Mouse (Mus musculus) embryonic stem cell, embryonic (primary cell): ENCODE measurements at regions not wholly inside any gene's neighbourhood (a gene's known extent, or its start where the extent isn't known, plus 50 kb on each side); places are given as distances from the start of the nearest gene placed in this dataset.

ENCODE experiments used
- CTCF ChIA-PET, 4 experiments: fragments of 300-600 bp in 2 of 4; fragments of 350-600 bp in 2 of 4; sonication (Branson Sonifier 250); formaldehyde crosslinking; loops; one replicate each; lab custom pipeline; 2022; ENCODE audit warnings: inconsistent platforms in 2 of 4; lab: Charles Lee
- POLR2A ChIA-PET, 4 experiments: fragments of 300-600 bp in 2 of 4; fragments of 350-600 bp in 2 of 4; sonication (Branson Sonifier 250); formaldehyde crosslinking; loops; one replicate each; lab custom pipeline; 2022; ENCODE audit warnings: antibody characterized with exemption in 4 of 4, inconsistent platforms in 1 of 4; lab: Charles Lee

DNA sequence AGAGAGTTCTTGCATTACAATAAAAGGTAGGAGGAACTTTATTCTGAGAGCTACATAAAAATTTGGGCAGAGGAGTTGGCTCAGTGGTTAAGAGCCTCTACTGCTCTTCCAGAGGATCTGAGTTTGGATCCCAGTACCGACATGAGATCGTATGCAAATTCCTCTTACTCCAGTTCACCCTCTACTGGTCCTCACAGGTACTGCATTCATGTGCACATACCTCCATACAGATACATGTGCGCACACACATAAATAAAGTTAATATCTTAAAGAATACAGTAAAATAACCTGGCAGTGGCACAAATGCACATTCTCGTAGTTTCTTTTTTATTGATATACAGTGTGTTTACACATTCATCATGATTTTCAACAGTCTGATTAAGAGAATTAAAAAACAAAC, 232.4 kb downstream of the Vps13c start:
- ChIA-PET POLR2A (no interaction called here), CTCF (interaction anchor here in 1 of 4 experiments (1.3 kb wide), 1 partner anchor 58 kb away, joined by 4 read pairs; no protein-coding TSS in a partner anchor)

DNA sequence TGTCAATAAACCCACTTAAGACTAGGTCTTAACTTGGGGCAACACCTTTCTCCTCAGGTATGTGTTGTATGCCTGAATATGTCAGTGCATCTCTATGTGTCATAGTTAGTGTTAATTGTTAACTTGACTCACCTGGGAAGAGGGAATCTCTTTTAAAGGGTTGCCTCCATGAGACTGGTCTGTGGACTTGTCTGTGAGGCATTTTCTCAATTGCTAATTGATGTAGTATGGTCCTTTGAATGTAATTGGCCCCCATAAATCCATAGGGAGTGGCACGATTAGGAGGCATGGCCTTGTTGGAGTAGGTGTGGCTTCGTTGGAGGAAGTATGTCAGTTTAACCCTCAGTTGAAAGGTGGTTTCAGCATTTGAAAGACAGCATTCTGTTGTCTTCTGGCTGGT, 237.1 kb downstream of the Vps13c start:
- CTCF ChIA-PET: no interaction called here
- POLR2A ChIA-PET: no interaction called here

DNA sequence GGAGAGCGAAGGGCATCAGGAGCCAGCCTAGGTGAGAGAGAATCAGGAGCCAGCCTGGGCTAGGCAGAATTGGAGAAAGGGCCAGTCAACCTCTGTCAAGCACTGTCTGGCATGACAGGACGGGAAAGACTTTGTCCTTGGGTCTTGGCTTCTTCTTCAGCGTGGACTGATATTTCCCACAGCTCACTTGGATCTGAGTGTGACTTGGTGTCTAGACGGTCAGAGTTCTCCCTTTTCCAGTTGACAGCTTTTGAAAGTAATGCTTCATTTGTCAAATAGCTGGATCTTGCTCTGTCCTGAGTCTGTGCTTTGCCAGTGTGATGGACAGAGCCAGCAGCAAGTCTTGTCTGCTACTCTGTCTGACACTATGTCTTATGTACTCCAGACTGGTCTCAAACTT, 243.1 kb downstream of the Vps13c start:
- ChIA-PET CTCF (no interaction called here), POLR2A (no interaction called here)

DNA sequence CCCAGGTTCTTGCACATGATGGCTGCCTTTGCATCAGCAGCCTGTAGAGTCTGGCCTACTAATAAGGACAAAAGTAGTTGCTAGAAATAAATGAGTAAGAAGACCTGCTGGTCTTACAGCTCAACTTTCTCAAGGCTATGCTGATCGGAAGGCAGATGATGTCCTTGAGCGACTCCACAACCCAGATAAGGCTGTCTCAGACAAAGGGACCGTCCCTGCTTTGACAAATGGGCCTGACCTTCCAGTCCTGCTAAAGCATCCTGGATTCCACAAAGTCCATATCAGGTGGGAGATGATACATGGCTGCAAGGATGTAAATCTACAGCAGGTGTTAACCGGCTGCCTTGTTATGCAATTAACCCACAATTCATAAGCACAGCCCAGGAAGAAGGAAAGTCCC, 244.8 kb downstream of the Vps13c start:
- POLR2A ChIA-PET: no interaction called here
- CTCF ChIA-PET: no interaction called here

DNA sequence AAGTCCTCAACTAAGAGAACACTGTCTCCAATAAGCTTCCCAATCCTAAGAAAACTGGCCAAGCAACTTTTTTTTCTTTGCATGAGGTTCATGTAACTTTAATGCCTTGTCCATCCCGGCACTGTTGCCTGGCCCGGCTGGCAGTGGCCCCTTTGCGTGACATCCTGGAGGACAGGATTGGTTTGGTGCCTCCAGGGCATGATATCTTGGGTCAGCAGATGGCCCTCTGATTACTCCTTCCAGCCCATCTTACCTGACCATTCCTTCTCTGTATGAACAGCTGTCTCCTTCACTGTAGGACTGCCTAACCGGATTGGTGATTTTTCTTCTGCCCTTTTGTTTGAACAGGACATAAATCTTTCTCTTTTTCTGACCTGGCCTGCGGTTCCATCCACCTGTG, 254.4 kb downstream of the Vps13c start:
- CTCF ChIA-PET: no interaction called here

DNA sequence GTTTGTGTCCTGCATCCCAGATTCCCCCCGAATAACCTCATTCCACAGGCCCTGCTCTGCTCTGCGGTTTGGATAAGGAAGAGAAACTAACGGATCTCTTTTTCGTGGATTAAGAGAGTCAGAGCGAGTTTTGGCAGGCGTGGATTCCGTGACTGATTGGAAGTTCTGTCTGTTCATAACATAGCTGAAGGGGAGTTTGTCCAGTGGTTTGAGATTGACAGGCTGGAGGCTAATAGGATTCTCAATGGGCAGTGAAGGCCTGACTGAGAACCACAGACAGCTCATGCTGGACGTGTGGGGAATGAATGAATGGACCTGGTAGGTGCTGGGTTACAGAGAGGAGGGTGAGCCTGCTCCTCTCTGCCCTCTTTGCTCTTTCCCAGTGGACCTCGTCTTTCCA, 269.6 kb downstream of the Vps13c start:
- POLR2A ChIA-PET: interaction anchor here in 1 of 4 experiments (0.6 kb wide), 1 partner anchor 14 kb away, joined by 3 read pairs; no protein-coding TSS in a partner anchor
- CTCF ChIA-PET: no interaction called here

More for the DNA sequence above, 254.4 kb downstream of the Vps13c start:
- POLR2A ChIA-PET: no interaction called here

DNA sequence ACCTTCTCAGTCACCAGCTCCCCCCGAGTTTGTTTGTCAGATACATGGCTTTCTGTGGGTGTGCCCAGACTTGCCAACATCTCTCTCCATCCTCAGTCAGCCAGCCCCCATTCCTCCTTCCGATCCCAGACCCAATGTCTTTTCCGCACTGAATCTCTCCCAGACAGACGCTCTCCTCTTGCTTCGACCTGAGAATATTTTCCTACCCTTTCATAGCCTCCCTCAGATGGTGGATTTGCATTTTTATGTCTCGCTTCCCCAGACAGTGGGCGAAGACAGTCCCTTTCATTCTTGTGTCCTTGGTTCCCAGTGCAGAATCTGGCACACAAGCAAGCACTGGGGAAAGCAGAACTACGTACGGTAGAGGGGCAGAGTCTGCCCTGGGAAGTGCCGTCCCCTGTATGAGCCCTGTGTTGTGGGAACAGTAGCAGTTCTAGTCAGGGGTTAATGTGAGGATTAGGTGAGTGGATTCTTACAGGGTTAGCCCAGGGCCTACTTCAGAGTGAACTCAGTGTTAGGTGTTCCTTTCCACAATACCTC, 275.0 kb downstream of the Vps13c start:
- ChIA-PET POLR2A (interaction anchor here in 1 of 4 experiments (0.6 kb wide), 1 partner anchor 1107 kb away, joined by 4 read pairs; no protein-coding TSS in a partner anchor), CTCF (no interaction called here)

DNA sequence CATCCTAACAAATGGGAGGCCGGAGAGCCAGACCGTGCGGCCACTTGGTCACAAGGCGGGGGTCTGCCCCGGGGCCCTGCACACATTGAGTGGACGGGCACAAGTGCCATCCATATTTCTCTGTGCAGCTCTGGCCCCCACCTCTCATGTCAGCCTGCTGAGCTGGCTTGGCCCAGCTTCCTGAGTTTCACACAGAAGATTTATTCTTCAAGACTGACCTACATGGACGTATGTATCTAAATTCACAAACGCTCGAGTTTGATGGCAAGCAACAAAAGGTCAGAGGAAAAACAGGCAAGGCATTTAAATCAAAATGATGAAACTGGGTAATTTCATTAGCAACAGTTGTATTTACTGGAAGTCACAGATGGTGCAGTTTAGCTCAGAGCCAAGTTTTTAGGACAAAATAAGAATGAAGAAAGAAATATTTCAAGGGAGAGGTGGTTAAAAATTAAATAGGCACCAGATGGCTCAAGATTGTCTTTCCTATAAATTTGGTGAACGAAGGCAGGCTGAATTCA, 276.1 kb downstream of the Vps13c start:
- ChIA-PET POLR2A (no interaction called here), CTCF (no interaction called here)

DNA sequence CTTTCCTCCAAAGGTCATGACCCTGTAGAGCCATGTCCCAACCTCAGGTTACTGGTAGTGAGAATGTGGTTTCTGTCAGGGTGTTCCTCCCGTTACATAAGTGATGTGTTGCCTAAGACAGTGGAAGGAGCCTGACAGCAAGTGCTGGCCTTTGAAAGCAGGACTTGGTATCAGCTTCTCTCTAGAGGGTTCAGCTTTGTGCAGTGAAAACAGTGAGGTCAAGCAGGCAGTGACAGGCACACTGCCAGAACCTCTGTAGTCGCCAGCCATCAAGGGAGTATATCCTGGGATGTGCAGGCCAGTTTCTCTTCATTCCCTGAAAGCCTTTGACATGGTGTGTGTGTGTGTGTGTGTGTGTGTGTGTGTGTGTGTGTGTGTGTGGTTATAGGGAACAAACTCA, 278.1 kb downstream of the Vps13c start:
- POLR2A ChIA-PET: no interaction called here
- CTCF ChIA-PET: no interaction called here

DNA sequence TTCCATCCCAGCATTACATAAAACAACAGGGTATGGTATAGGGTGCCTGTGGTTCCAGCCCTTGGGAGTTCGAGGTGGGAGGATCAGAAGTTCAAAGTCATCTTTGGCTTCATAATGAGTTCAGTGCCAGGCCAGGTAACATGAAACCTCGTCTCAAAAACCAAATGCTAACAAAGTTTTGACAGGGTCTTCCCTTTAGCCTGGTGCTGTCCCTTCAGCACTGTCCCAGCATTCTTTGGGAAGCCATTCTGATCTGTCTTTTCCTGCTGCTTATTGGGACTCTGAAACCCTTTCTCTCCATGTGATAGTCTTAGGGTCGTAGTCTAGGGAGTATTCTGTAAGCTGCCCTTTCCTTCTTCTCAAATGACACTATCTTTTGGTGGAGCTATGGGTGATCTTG, 282.1 kb downstream of the Vps13c start:
- CTCF ChIA-PET: no interaction called here
- POLR2A ChIA-PET: no interaction called here

DNA sequence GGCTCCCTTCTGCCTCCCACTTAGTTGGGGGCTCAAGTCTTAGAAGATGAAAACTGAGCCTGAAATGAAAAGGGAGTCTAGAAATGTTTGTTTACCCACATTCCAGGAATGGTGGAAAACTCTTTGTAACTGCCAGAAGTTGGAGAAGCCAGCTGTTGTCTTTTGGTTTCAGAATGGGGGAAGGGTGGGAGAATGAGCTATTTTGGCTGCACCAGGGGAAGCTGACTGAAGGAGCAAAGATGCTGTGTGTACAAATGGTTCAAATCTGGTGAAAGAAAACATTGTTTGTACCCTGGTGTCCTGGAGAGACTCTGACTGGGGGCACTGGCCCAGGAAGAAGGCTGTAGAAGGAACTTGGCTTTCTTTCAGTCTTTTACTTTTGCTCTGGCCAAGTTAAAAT, 291.1 kb downstream of the Vps13c start:
- ChIA-PET CTCF (no interaction called here), POLR2A (no interaction called here)

DNA sequence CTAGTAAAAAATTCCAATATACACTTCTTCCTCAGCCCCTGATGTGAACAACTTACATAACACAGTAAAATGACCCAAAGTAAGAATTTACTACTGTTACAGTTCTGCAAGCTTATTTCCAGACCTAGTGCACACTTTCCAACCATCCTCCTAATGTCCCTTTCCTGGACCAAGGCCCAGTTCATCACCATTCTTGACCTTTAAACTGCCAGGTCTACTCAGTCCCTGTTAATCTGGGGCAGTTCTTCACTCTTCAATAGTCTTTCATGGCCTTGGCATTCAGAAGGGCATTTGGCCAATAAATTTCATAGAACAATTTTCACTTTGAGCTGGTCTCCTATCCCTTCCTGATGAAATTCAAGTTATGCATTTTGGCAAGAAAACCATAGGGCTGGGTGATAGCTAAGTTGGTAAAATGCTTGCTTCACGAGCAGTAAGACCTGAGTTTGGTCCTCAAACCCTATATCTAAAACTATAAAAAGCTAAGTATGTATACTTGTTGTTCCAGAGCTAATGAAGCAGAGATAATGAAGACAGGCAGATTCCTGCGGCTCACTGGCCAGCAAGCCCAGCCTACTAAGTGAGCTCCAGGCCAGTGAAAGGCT, 295.4 kb downstream of the Vps13c start:
- ChIA-PET POLR2A (no interaction called here), CTCF (no interaction called here)

DNA sequence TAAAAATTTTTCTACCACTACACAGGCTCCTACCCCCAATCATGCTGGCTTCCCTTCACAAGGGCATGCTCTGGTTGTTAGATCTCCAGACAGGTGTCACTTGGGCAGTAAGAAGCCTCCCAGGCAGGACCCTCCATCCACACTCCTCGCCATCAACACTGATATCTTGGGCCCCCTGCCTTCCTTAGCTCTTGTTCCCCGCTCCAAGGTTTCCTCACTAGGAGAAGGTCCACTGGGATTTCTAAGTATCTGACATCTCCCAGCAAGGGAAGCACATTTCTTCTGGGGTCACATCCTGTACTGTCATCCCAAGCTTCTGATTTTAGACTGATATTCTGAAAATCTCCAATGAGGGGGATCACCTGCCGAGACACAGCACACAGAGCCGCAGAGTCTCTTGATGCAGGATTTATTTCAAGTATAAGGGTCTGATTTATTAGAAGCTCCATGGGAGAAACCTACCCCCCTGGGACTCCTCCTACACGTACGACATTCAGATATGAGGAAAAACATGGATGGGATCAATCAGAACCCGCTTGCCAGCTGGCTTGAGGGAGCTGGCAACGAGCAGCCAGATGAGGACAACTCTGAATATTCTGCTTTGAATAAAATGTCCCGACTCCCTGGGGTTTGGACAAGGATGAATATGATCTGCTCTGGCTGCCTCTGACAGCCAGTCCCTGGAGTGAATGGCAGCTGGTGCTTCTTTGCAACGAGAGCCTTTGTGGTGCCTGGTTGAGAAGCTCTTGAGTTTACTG, 322.8 kb downstream of the Vps13c start:
- POLR2A ChIA-PET: no interaction called here
- CTCF ChIA-PET: interaction anchor here in 1 of 4 experiments (0.6 kb wide), 1 partner anchor 335 kb away, joined by 3 read pairs; no protein-coding TSS in a partner anchor

DNA sequence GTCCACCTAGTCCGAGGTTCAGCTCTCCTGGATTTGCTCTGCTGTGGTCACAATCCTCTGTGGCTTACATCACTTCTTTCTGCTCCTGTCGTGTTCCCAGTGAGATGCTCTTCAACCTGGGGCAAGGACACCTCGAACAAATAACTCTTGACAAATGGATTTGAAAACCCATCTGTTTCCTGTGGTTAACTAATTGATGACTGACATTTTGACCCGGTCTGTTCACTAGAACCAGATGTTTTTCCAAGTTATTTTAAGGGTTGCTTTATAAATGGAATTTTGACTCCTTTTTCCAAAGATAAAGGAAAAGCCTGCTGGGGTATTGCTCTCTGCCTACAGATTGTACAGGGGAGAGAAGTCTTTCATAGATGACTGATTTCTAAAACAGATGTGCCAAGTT, 326.4 kb downstream of the Vps13c start:
- ChIA-PET POLR2A (no interaction called here), CTCF (no interaction called here)

DNA sequence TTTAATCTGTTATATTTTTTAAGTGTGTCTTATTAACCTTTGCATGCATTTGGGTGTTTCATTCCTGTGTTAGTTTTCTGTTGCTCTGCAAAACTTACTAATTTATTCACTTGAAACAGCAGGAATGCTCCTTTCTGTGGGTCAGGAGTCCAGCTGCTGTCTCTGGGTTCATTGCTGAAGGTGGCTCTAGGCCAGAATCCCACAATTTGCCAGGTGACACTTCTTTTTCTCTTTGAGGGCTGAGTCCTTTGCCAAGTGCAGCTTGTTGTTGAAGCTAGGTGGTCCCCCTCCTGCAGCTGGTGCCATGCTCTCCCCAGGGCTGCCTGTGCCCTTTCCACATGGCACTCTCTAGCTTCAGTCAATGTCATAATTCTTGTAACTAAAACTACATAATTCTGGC, 348.7 kb downstream of the Vps13c start:
- CTCF ChIA-PET: no interaction called here
- POLR2A ChIA-PET: no interaction called here

DNA sequence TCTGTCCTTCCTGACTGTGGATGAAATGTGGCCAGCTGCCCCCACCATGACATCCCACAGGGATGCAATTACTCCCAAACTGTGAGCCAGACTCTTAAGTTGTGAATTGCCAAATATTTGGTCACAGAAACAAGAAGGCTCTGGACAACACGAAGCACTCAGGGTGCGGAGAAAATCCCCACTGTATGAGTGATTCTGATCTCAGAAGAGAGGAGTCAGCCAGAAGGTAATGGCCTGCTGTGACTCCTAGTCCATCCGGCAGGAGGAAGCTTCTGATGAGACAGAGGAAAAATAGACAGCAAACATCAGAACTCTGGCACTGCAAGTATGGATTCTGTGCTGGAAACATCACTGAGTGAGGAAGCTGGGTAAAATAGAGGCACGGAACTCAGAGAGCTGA, 359.6 kb downstream of the Vps13c start:
- CTCF ChIA-PET: no interaction called here
- POLR2A ChIA-PET: interaction anchor here in 1 of 4 experiments (0.6 kb wide), 1 partner anchor 454 kb away, joined by 7 read pairs; the partner anchor contains the start of gene Rora

DNA sequence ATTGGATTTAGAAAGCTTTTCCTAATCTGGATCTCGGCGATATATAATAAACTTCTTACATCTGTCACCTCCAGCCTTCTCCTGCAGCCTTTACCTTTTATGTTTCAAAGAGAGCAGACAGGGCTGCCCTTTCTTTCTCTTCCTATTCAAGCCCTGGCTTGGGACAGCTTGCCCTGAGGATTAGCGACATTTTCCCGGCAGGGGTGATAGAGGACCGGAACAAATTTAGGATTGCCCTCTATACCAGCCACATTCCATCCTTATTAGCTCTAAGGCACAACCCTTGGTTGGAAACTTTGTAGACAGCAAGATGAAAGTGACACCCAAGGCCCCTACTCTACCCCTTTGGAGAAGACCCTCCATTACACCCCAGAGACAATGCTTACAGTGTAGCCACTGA, 360.8 kb downstream of the Vps13c start:
- CTCF ChIA-PET: no interaction called here
- POLR2A ChIA-PET: no interaction called here

DNA sequence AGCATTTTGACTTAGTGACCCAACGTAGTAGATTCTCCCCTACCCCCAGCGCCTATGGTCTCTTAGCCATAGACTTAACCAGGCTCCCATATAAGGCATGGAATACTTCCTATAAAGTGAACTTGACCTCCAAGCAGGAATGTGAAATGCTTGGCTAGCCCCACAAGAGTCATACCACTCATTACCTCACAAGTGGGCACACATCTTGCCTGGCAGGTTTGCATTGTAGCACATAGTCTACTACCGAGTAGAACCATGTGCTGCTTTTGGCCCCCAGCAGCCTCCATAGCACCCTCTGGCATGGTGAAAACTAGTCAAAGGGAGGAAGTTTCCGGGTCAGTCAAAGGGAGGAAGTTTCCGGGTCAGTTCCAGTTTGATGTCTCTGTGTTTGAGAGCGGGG, 385.5 kb downstream of the Vps13c start:
- POLR2A ChIA-PET: no interaction called here
- CTCF ChIA-PET: no interaction called here

DNA sequence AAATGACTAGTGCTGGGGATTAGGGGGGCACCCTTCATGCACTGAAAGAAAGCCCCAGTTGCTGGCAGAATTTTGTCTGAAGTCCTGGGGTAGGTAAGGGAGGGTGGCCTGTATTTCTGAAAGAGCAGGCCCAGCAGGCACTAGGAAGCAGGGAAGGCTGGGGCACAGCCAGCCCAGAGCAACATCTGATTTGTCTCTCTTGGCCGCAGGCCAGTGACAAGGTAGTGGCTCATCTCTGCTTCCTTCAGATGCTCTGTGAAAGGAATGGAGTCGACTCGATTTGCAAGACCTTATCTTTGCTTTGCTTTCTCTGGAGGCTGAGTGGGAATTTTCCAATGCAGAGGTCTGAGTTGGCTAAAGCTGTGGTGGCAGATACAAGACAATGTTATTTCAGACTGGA, 390.9 kb downstream of the Vps13c start:
- ChIA-PET CTCF (no interaction called here), POLR2A (no interaction called here)

DNA sequence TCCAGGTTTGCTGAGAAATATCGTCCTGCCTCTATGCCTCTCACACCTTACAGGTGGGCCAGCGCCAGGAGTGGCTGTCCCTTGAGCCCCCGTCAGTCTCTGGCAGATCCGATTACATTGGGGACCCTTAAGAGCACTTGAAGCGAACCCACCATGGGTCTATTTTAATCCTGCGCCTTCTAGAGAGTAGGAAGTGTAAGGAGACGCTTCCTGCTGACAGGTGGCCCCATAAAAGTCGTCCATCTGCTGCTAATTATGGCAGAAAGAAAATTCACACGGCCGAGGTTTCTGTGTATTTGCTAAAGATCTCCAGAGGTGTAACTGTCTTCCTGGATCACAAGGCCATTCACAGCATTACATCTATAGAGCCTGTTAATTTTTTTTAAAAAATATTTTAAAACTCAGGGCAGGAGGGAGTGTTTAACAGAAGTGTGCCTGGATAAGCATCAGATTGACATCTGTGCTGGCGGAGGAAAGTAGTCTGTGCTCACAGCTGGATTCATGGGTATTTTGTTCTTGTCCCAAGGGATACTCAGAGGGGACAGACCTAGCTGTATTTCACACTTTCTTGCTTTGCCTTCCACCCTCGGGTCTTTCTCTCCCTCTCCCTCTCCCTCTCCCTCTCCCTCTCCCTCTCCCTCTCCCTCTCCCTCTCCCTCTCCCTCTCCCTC, 394.9 kb downstream of the Vps13c start:
- ChIA-PET CTCF (interaction anchor here in 1 of 4 experiments (0.8 kb wide), 1 partner anchor 222 kb away, joined by 3 read pairs; no protein-coding TSS in a partner anchor), POLR2A (no interaction called here)
